Mouse (Mus musculus) erythroblast, embryonic 14.5 days (primary cell): Measurements from ENCODE around the gene Ksr1.

Experiments used
- GATA1 ChIP-seq: IDR thresholded peaks from 2 replicates; pipeline ENCODE4 v1.6.1; 2012; ENCODE audit warnings: low read length, inconsistent platforms, mixed read lengths
- TAL1 ChIP-seq: IDR thresholded peaks from 3 replicates; pipeline ENCODE4 v1.6.1; 2012; ENCODE audit warnings: low read length, inconsistent platforms, mixed read lengths

DNA sequence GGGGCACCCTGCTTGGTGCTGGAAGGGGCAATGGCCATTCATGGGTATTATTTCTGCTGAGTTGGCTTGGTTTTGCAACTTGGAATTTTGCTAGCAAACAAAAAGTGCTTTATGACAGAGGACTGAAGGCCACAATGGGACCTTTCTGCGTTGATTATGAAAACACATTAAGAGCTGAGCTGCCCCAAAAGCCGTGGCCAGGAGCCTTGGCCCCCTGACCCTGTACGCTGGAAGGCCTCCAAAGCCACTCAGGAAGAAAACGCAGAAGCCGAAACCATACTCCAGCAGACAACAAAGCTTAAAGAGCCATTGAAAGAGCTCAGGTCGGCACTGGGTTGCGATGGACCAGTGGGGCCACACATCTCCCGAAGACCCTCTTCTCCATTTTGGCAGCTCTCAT lies 47.2 kb downstream of the Ksr1 start:
- TF ChIP-seq GATA1: no peak
- no peak for TF ChIP-seq TAL1
